Mouse (Mus musculus) heart, embryonic 16.5 days (tissue): Measurements from ENCODE around the gene Igsf8. TPM values are rescaled to one million over a fixed set of nuclear protein-coding genes. Genes with fewer than 3 reads are reported as not detected.

Experiments used
- ATAC-seq: fragments of 200-750 bp; cut with Nextera tagmentation; replicated peaks from 2 replicates; pipeline ENCODE4 v1.8.0; 2017; ENCODE audit warnings: moderate number of reproducible peaks; ENCODE audit not compliant: insufficient read depth, low FRiP score; ENCODE audit errors: extremely low read depth
- H3K27ac ChIP-seq: fragments of 300-500 bp; sonication (generic); 2 replicates; pipeline ENCODE4 v1.5.1; 2014; ENCODE audit warnings: mild to moderate bottlenecking, low read length, control low read depth, moderate library complexity
- H3K27me3 ChIP-seq: fragments of 300-500 bp; sonication (generic); 2 replicates; pipeline ENCODE4 v1.6.1; 2014; ENCODE audit warnings: low read length, mixed read lengths; ENCODE audit not compliant: control insufficient read depth, insufficient read depth
- H3K36me3 ChIP-seq: fragments of 300-500 bp; sonication (generic); 2 replicates; pipeline ENCODE4 v1.6.1; 2014; ENCODE audit not compliant: control insufficient read depth, insufficient read depth
- H3K4me1 ChIP-seq: fragments of 300-500 bp; sonication (generic); 2 replicates; pipeline ENCODE4 v1.6.1; 2014; ENCODE audit warnings: low read length, mixed read lengths; ENCODE audit not compliant: control insufficient read depth, insufficient read depth
- H3K4me2 ChIP-seq: fragments of 300-500 bp; sonication (generic); 2 replicates; pipeline ENCODE4 v1.6.1; 2014; ENCODE audit warnings: low read depth, mild to moderate bottlenecking, control low read depth, low read length
- H3K4me3 ChIP-seq: fragments of 300-500 bp; sonication (generic); 2 replicates; pipeline ENCODE4 v1.5.1; 2014; ENCODE audit warnings: mild to moderate bottlenecking, control low read depth, low read length
- H3K9ac ChIP-seq: fragments of 300-500 bp; sonication (generic); 2 replicates; pipeline ENCODE4 v1.6.1; 2014; ENCODE audit warnings: low read length, control low read depth
- H3K9me3 ChIP-seq: fragments of 300-500 bp; sonication (generic); replicated peaks from 2 replicates; pipeline ENCODE4 v1.6.1; 2016; ENCODE audit warnings: low read length; ENCODE audit not compliant: control insufficient read depth
- WGBS: fragments of 180-500 bp; shearing (Covaris S2); extraction: QIAGEN DNeasy Blood & Tissue Kit; methylation state at CpG from one replicate; pipeline ENCODE4 v1.1.7; 2014; 5-methylcytosine and 5-hydroxymethylcytosine counted together
- polyA plus RNA-seq: library from polyadenylated mRNA; unstranded; fragments of >200 nt; fragmentation: Nextera tagmentation; extraction: Ambion mirVana; gene quantifications from 2 replicates; pipeline ENCODE4 v1.2.1, GENCODE M21; 2015

Igsf8 gene
- polyA plus RNA-seq, 1 experiment from 2014 or later = 25.3 TPM

- Histone ChIP-seq H3K36me3 (peaks cover 2% of the 10 kb centered on the region; the same call in 1 of the 2 replicates), H3K4me1 (no peaks in the 10 kb centered on the region)
- 74% methylated on average over 16 of the region's 16 CpGs for WGBS
These were observed 18.5 kb downstream of the Igsf8 start for GRCm38 (mm10) chr1:172279768-172280509.

GRCm38 (mm10) chr1:172281522-172282254 is 20.2 kb downstream of the Igsf8 start:
- WGBS = 83% methylated on average over 10 of the region's 10 CpGs
- no peak for ATAC-seq
- Histone ChIP-seq H3K9me3 (no peaks in the 10 kb centered on the region), H3K36me3 (peaks cover 12% of the 10 kb centered on the region), H3K4me3 (no peak overlapping the region), H3K4me1 (no peaks in the 10 kb centered on the region), H3K9ac (no peak overlapping the region), H3K4me2 (no peak overlapping the region), H3K27ac (no peak overlapping the region), H3K27me3 (no peaks in the 10 kb centered on the region)

More at GRCm38 (mm10) chr1:172279768-172280509, 18.5 kb downstream of the Igsf8 start:
- H3K4me2 ChIP-seq = no peak overlapping the region
- H3K27ac ChIP-seq = no peak overlapping the region
- H3K9me3 ChIP-seq = no peaks in the 10 kb centered on the region
- ATAC-seq = no peak
- H3K9ac ChIP-seq = no peak overlapping the region
- H3K27me3 ChIP-seq = no peaks in the 10 kb centered on the region
- no peak overlapping the region for H3K4me3 ChIP-seq

GRCm38 (mm10) chr1:172283073-172283472 is 21.6 kb downstream of the Igsf8 start:
- ATAC-seq = no peak
- Histone ChIP-seq H3K4me1 (no peaks in the 10 kb centered on the region), H3K9ac (no peak overlapping the region), H3K27me3 (no peaks in the 10 kb centered on the region), H3K4me2 (no peak overlapping the region), H3K36me3 (peaks cover 15% of the 10 kb centered on the region), H3K9me3 (no peaks in the 10 kb centered on the region), H3K4me3 (no peak overlapping the region), H3K27ac (no peak overlapping the region)
- WGBS = 95% methylated on average over 6 of the region's 6 CpGs

- Histone ChIP-seq H3K4me3 (no peak overlapping the region), H3K9ac (no peak overlapping the region), H3K9me3 (no peaks in the 10 kb centered on the region), H3K27me3 (no peaks in the 10 kb centered on the region), H3K4me2 (no peak overlapping the region), H3K4me1 (no peaks in the 10 kb centered on the region), H3K36me3 (peaks cover 20% of the 10 kb centered on the region), H3K27ac (no peak overlapping the region)
- ATAC-seq = no peak
- WGBS = 77% methylated on average over 14 of the region's 14 CpGs
These were observed 22.8 kb downstream of the Igsf8 start for GRCm38 (mm10) chr1:172284221-172284620.

GRCm38 (mm10) chr1:172286740-172287139 is 25.3 kb downstream of the Igsf8 start:
- H3K4me3 ChIP-seq = no peak overlapping the region
- H3K36me3 ChIP-seq = peaks cover 35% of the 10 kb centered on the region
- H3K4me1 ChIP-seq = no peaks in the 10 kb centered on the region
- no peak overlapping the region for H3K4me2 ChIP-seq
- H3K9me3 ChIP-seq = no peaks in the 10 kb centered on the region
- no peak overlapping the region for H3K27ac ChIP-seq
- 87% methylated on average over 5 of the region's 5 CpGs for WGBS
- no peak for ATAC-seq
- H3K27me3 ChIP-seq = no peaks in the 10 kb centered on the region
- H3K9ac ChIP-seq = no peak overlapping the region

- Histone ChIP-seq H3K9ac (no peak overlapping the region), H3K27ac (no peak overlapping the region), H3K4me3 (no peak overlapping the region), H3K9me3 (no peaks in the 10 kb centered on the region), H3K36me3 (peaks cover 39% of the 10 kb centered on the region), H3K4me2 (no peak overlapping the region), H3K4me1 (no peaks in the 10 kb centered on the region), H3K27me3 (no peaks in the 10 kb centered on the region)
- no peak for ATAC-seq
- WGBS = 89% methylated on average over 11 of the region's 11 CpGs
These were observed 27.6 kb downstream of the Igsf8 start for GRCm38 (mm10) chr1:172288900-172289616.

- 74% methylated on average over 3 of the region's 3 CpGs for WGBS
- H3K27me3 ChIP-seq = no peaks in the 10 kb centered on the region
- H3K4me2 ChIP-seq = no peak overlapping the region
- no peak overlapping the region for H3K27ac ChIP-seq
- H3K4me1 ChIP-seq = no peaks in the 10 kb centered on the region
- H3K9ac ChIP-seq = no peak overlapping the region
- no peak overlapping the region for H3K4me3 ChIP-seq
- H3K36me3 ChIP-seq = peaks cover 39% of the 10 kb centered on the region
- no peak for ATAC-seq
- H3K9me3 ChIP-seq = no peaks in the 10 kb centered on the region
These were observed 28.1 kb downstream of the Igsf8 start for GRCm38 (mm10) chr1:172289617-172289946.

- no peak overlapping the region for H3K9ac ChIP-seq
- H3K4me3 ChIP-seq = no peak overlapping the region
- H3K9me3 ChIP-seq = no peaks in the 10 kb centered on the region
- H3K4me1 ChIP-seq = peaks cover 18% of the 10 kb centered on the region
- peaks cover 24% of the 10 kb centered on the region for H3K36me3 ChIP-seq
- no peak overlapping the region for H3K27ac ChIP-seq
- no peak overlapping the region for H3K4me2 ChIP-seq
- WGBS = 82% methylated on average over 2 of the region's 2 CpGs
- H3K27me3 ChIP-seq = no peaks in the 10 kb centered on the region
- ATAC-seq = no peak
These were observed 31.4 kb downstream of the Igsf8 start for GRCm38 (mm10) chr1:172292880-172293279.

GRCm38 (mm10) chr1:172293449-172293848 is 32.0 kb downstream of the Igsf8 start:
- ATAC-seq = no peak
- 88% methylated on average over 11 of the region's 11 CpGs for WGBS

More at GRCm38 (mm10) chr1:172293449-172293848, 32.0 kb downstream of the Igsf8 start:
- no peak overlapping the region for H3K9ac ChIP-seq
- H3K4me1 ChIP-seq = peaks cover 22% of the 10 kb centered on the region
- H3K4me2 ChIP-seq = no peak overlapping the region
- H3K27ac ChIP-seq = no peak overlapping the region
- no peaks in the 10 kb centered on the region for H3K9me3 ChIP-seq
- H3K4me3 ChIP-seq = no peak overlapping the region
- no peaks in the 10 kb centered on the region for H3K27me3 ChIP-seq
- H3K36me3 ChIP-seq = peaks cover 24% of the 10 kb centered on the region
